Mouse (Mus musculus): ENCODE data around the gene Bcor. TPM values are rescaled to one million over a fixed set of nuclear protein-coding genes. Genes with fewer than 3 reads are reported as not detected.

Bcor gene
- total RNA-seq, 2 experiments from 2014 or later, result 17.1 to 17.6 TPM

- peak in 1 of 2 experiments; percentile 16 for DNase-seq (ENCODE audit: extremely low spot score in 1 of 2, low spot score in 1 of 2)
Observed at GRCm38 (mm10) chrX:12128165-12129083, 31.7 kb downstream of the Bcor start.

GRCm38 (mm10) chrX:12127799-12128164 lies 32.4 kb downstream of the Bcor start:
- DNase-seq (ENCODE audit: extremely low spot score in 1 of 2, low spot score in 1 of 2), result no peak

GRCm38 (mm10) chrX:12127106-12127670 lies 33.0 kb downstream of the Bcor start:
- DNase-seq (ENCODE audit: extremely low spot score in 1 of 2, low spot score in 1 of 2), result no peak

- DNase-seq (ENCODE audit: extremely low spot score in 1 of 2, low spot score in 1 of 2), result no peak
Observed at GRCm38 (mm10) chrX:12126408-12127105, 33.6 kb downstream of the Bcor start.

GRCm38 (mm10) chrX:12124571-12124970 lies 35.6 kb downstream of the Bcor start:
- DNase-seq (ENCODE audit: extremely low spot score in 1 of 2, low spot score in 1 of 2), result no peak

GRCm38 (mm10) chrX:12123687-12124087 lies 36.5 kb downstream of the Bcor start:
- no peak for DNase-seq (ENCODE audit: extremely low spot score in 1 of 2, low spot score in 1 of 2)

- no peak for DNase-seq (ENCODE audit: extremely low spot score in 1 of 2, low spot score in 1 of 2)
Observed at GRCm38 (mm10) chrX:12122594-12123331, 37.4 kb downstream of the Bcor start.

- no peak for DNase-seq (ENCODE audit: extremely low spot score in 1 of 2, low spot score in 1 of 2)
Observed at GRCm38 (mm10) chrX:12119476-12119875, 40.7 kb downstream of the Bcor start.

- DNase-seq (ENCODE audit: extremely low spot score in 1 of 2, low spot score in 1 of 2), result no peak
Observed at GRCm38 (mm10) chrX:12116128-12116527, 44.0 kb downstream of the Bcor start.

GRCm38 (mm10) chrX:12112166-12112565 lies 48.0 kb downstream of the Bcor start:
- DNase-seq (ENCODE audit: extremely low spot score in 1 of 2, low spot score in 1 of 2), result no peak

GRCm38 (mm10) chrX:12110518-12110917 lies 49.6 kb downstream of the Bcor start:
- DNase-seq (ENCODE audit: extremely low spot score in 1 of 2, low spot score in 1 of 2), result no peak

GRCm38 (mm10) chrX:12105358-12105757 lies 54.8 kb downstream of the Bcor start:
- DNase-seq (ENCODE audit: extremely low spot score in 1 of 2, low spot score in 1 of 2), result no peak

GRCm38 (mm10) chrX:12096783-12097526 lies 63.2 kb downstream of the Bcor start:
- no peak for DNase-seq (ENCODE audit: extremely low spot score in 1 of 2, low spot score in 1 of 2)

GRCm38 (mm10) chrX:12093371-12093770 lies 66.8 kb downstream of the Bcor start:
- DNase-seq (ENCODE audit: extremely low spot score in 1 of 2, low spot score in 1 of 2), result no peak

GRCm38 (mm10) chrX:12091431-12092061 lies 68.6 kb downstream of the Bcor start:
- DNase-seq (ENCODE audit: extremely low spot score in 1 of 2, low spot score in 1 of 2), result peak in 1 of 2 experiments; percentile 28

GRCm38 (mm10) chrX:12090871-12091404 lies 69.2 kb downstream of the Bcor start:
- DNase-seq (ENCODE audit: extremely low spot score in 1 of 2, low spot score in 1 of 2), result peak; percentile 36 to 54

GRCm38 (mm10) chrX:12090151-12090870 lies 69.8 kb downstream of the Bcor start:
- peak in 1 of 2 experiments; percentile 17 for DNase-seq (ENCODE audit: extremely low spot score in 1 of 2, low spot score in 1 of 2)

GRCm38 (mm10) chrX:12089353-12090081 lies 70.6 kb downstream of the Bcor start:
- DNase-seq (ENCODE audit: extremely low spot score in 1 of 2, low spot score in 1 of 2), result peak in 1 of 2 experiments; percentile 25
